Mouse (Mus musculus) CD4-positive, CD25-positive, alpha-beta regulatory T cell, adult 2 months (primary cell): ENCODE measurements around the gene Gm3646.
A peak's percentile ranks its signal among the peaks of the same experiment; 100 is the strongest.

Experiments used
- DNase-seq: peaks from one replicate; pipeline ENCODE4 v3.0.0-alpha.2; 2012; ENCODE audit warnings: low read depth, low spot score

Gm3646 gene

DNA sequence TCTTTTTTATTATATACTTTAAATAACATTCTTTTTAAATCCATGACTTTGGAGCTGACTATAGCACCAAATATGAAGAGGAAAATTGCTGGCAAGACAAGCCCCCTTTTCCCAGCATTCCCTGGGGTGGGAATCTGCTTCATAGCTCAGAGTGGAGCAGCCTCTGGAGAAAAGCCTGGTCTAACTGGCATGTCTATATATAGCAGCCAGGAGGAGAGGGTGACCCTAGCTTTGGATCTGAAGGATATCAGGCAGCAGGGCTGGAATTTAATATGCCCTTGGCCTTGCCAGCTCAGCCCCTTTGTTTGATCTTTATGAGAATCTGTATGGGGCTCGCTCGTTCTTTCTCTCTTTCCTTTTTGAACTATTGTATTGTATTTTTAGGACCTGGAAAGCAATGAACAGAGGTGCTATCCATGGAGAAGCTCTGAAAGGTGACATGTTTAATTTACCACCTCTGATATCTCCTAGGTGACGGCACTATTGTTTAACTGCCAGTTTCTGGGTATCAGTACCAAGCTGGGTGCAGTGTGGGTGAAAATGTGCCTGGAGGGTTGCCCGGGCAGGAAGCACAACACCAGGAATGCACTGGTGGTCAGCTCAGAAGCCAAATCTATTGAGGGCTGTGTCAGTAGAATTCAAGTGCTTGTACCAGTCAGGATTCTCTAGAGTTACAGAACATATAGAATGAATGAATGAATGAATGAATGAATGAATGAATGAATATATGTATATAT lies at the start of gene Gm3646:
Gene Gm3646 (minus strand): TSS at position 90 of the 737 bp plus-strand sequence.
- DNase-seq: no peak

DNA sequence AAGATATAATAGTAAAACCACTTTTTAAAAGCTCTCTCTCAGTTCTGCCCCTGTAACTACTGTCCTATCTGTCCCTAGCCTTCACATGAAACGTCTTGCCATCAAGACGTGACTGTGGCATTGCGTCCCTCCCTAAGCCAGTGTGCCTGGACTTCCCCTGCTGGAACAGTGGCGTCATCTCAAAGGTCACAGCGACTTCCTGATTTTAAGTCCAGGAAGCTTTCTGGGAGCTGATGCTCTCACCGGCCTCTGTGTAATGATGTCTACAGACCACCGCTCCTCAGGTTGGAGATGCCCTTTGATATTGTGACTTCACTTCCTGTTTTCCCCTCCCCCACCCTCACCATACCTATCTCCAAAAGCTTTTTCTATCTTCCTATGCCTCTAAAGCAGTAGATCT lies 41.9 kb upstream of the Gm3646 start:
- DNase-seq: peak; percentile 72

DNA sequence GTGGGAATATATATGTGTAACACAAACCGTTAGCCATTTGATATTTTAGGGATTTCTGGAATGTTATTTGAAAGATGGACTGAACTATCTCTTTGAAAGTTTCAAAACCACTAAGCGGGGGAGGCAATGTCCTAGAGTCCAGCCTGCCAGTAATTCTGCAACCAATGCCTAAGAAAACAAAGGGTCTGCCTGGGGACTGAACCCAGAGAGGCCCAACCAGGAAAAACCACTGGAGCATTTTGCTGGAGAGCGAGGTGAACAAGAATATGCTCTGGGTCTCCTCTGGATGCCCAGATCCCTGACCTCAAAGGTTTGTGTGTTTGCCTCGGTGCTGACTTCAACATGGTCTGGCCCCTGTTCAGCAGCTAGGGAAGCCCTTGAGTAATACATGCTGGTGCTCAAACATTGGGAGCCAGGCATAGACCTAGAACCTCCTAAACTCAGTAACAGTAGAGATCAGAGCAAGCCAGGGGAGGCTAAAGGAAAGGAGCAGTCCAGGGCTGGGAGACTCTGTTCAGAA lies 41.0 kb upstream of the Gm3646 start:
- DNase-seq: no peak

DNA sequence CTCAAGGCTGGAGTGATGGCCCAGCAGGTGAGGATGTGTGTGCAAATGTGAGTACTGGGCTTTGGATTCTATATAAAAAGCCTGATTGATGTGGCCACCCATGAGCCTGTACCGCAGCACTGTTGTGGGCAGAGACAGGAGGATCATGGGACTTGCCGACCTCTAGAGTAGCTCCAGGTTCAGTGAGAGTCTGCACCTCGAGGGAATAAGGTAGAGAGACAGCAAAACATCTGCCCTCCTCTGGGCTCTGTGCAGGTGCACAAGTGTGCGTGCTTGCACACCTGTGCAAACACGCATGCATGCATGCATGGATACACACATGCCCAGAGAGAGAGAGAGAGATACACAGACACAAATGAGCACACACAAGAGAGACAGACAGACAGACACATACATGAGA lies 38.2 kb upstream of the Gm3646 start:
- DNase-seq: peak; percentile 51

DNA sequence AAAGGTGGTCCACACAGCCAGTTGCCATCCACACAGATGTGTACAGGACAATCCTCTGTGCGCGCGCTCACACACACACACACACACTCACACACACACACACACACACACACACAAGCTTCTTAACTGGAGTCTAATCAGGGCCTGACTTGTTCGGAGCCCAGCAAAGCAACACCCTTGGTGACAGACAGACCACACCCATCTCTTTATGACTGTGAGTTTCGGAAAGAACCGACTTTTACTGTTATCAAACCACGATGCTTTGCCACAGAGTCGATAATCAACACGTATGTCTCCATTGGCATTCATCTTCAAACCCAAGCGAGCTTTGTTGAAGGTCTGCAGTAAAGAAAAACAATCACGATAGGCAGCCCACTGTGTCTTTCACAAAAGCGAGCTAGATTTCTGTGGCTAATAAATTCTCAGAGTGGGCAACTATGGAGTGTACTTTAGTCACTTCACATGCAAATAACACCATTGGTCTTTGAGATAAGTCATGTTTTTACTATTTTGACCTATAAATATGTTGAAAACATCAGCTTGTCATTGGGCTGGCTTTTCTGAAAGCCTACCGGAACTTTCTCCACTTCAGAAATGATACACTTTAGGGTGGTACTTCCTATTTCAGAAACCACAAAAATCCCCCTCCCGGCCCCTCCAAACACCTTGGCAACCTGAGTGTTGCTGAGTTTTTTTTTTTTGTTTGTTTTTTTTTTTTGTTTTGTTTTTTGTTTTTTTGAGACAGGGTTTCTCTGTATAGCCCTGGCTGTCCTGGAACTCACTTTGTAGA lies 37.3 kb upstream of the Gm3646 start:
- DNase-seq: peak; percentile 89

DNA sequence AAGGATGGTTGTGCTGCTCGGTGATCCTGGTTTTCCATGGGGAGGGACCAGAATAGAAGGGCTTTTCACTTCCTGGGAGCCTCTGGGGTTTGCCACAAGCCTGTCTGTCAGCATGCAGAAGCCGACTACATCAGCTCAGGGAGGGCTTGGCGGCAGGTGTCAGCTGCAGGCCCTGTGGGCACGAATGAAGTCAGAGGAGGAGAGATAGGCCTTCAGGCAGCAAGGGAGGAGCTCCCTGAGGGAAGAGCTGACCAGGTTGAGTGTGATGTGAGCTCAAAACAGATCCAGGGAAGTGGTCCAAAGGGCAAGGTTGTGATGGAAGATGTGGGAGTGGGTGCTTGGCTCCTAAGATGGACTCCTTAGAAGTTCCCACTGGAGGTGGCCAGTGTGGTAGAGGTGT lies 35.7 kb upstream of the Gm3646 start:
- DNase-seq: peak; percentile 26

DNA sequence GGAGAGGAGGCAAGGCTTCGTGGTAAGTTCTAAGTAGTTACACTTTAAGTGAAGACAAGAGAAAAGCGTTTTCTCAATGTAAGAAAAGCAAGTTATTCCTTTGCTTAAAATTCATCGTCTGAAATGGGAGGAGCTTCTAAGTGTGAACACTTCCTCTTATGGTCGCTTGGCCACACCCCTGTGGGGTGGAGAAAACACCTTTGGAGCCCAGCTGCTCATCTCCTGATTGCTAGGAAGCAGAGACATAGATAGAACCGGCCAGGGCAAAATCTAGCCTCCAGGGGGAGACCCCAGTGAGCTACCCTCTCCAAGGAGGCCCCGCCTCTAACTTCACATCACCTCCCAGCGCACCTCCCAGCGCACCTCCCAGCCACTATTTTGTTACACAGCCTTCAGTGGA lies 34.7 kb upstream of the Gm3646 start:
- DNase-seq: peak; percentile 42

DNA sequence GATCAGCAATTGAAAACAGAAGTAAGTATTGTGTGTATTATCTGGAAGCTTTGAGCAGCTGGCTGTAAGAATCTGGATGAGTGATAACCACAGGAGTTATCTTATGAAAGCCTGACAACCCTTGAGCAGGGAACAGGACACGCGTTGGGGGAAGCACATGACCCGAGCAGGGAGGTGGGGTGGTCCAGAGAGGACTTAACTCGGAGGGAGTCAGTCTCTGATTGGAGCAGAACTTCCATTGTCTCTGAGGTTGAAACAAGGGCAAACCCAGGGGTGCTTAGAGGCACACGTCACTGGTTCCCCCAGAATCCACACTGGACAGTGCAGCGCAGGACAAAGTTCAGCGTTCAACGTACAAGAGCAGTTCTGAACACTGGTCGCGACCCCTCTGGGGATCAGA lies 34.1 kb upstream of the Gm3646 start:
- no peak for DNase-seq

DNA sequence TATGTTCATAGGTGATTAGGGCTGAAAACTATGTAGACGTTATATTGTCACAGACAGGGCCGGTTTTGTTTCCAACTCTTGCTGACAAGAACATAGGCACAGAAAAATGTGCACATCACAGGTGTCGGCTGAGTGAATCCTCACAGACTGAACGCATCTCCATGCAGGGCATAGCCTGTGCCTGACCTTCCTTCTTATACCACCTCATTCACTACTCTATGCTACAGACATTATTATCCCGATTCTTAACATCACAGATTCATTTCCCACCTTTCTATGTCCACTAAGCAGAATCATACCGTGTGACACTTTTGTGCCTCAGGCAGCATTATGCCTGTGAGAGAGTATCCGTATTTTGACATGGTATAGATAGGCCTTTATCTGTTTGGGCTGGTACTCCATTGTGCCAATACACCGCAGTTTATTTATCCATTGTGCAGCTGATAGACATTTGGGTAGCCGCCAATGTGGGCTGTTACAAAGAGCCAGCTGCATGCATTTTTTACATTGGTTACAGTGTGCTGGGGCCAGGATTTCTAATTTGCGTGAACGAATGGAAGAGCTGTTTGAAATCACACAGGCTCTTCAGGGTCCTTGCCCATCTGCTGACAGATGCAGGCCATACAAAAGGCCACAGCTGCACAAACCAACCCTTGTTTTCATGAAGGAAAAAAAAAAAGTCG lies 33.5 kb upstream of the Gm3646 start:
- no peak for DNase-seq

DNA sequence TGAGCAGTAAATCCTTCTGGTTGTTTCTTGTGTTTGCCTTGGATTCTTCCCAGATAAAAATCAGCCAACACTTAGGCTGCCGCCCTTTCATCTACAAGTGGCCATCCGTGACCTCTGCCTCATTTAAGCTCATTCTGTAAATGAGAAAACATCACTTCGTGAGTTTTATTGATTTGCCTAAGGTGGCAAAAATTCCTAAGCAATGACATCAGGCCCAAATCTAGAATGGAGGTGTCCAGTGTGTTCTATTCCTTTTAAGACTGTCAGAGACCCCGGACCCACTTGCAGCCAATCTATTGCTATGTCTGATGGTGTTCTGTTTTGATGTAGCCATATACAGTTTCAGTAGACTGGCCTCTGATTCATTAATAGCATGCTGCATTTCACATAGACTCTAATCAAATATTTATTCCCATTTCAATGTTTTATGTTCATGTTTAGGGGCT lies 26.5 kb upstream of the Gm3646 start:
- no peak for DNase-seq

DNA sequence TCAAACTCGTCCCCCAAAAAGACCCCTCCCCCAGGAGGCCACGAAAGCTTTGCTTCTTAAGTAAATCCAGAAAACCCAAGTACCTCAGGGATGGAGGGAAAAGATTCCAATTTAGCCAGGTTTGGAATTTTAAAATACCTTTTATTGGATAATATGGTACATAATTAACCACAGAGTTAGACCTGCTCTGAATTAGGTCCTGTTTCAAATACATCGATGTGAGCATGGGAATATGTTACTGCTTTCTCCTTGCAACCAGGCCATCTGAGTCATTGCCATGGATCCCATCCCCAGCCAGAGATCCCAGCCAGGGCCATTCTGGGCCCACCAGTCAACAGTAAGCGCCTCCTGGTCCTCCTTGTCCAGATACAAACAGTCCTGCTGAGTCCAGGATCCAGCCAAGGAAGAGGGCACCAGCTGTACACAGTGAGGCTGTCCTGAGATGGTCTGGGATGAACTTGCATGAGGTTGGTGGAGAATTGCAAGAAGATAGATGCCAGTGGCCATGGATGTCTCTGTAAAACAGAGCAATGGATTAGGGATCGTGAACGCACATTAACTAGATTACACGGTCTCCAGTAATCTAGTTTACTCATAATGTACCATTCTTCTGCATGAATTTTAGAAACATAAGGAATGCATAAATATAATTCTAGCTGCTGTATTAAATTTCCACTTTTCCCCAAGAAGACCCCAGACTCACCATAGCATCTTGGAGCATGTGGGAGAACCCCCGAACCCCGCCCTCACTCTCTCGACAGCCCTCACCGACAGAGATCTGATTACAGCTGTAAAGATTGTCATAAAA lies 25.9 kb upstream of the Gm3646 start:
- DNase-seq: no peak

DNA sequence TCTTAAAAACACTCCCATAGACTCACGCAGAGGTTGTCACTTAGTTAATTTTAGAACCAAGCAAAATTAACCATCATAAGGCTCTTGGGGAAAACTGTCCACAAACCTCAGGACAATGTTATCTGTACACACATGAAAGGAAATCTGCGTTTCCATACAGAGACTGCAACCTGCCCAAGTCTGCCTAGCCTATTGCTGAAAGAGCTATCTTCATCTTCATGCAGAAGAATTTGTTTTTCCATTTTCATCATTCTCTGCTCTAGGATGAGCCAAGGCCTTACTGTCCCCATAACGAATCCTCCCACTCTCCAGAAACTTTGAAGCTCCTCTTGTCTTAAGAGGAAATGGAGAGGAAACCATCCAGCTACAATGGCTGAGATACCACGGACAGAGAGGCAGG lies 19.8 kb upstream of the Gm3646 start:
- DNase-seq: no peak

DNA sequence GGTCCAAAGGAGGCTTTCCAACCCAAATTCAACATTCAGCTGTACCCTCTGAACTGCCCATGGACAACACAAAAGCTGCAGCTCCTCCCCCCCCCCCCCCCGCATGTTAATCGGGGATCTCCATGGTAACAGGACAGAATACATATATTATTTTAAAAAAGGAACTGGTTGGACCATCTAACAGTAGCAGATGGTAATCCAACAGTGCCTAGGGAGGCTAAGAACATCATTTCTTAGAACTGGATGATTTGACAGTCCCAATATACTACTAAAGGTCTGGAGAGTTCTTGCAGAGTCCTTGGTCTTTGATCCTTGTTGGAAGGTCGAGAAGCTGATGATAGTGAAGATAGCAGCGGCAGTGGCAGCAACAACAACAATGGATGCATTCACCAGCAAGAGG lies 19.1 kb upstream of the Gm3646 start:
- DNase-seq: no peak

DNA sequence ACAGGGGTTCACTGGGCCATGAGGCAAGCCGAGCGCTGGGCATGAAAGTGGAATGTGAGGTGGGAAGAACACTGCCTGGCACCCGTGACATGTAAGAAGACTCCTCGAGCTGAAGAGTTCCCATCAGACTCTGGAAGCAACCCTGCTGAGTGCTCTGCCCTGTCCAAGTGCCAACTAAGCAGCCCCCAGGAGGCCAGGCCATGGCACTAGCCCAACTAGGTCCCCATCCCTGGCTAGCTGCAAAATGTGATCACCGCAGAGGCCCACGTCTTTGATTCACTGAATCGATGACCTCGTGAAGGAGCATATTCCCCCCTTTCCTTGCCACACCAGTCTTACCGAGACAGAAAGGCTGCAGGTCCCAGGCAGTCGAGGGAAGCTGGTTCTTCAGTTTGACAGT lies 14.5 kb upstream of the Gm3646 start:
- DNase-seq: no peak

DNA sequence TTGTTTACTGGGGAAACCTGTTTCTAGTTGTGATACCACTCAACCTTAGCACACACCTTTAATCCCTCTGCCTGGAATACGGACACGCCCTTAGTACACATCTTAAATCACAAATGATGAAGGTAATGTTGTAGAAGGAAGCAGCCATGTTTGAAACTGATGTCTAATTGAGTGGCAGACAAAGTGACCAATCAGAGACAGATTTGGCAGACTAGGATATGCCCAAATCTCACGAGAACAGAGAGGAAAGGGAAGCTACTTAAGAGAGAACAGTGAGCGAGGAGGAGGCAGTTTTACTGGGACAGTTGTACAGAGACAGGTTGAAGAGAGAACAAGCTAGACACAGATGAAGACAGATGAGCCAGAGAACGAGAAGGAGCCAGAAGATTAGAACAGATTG lies 10.6 kb upstream of the Gm3646 start:
- no peak for DNase-seq

DNA sequence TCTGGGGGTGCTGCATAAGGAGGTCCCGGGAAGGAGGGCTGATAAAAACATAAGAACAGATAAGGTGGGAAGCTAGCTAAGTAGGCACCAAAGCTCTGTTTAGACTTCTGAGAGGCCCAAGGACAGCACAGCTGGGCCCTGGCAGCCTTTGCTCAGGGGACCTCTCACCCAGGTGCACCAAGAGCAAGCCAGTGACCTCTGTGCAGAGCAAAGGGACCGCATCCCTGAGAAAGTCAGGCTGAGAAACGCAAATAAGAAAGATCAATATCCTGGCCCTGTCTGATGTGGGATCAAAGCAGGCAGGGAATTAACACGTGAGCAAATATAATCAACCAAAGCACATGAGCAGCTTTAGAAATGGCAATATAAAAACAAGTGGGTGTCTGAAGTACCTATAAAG lies 7.9 kb upstream of the Gm3646 start:
- no peak for DNase-seq

DNA sequence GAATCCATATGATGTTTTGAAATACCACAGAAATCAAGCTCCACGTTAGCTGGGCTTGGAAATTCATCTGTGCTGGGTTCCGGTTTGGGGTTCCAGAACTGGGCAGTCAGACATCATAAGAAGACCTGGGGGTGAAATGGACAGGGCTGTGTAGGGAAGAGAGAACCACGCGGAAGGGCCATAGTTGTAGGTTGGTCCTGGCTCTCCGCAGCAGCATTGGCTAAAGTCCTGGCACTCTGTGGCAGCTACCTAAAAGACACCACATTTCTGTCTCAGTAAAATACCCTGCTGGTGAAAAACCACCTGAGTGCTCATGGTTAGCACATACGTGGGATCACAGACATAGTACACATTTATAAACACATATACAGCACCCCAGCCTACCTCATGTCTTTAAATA lies 343 bp downstream of the Gm3646 start:
- no peak for DNase-seq

DNA sequence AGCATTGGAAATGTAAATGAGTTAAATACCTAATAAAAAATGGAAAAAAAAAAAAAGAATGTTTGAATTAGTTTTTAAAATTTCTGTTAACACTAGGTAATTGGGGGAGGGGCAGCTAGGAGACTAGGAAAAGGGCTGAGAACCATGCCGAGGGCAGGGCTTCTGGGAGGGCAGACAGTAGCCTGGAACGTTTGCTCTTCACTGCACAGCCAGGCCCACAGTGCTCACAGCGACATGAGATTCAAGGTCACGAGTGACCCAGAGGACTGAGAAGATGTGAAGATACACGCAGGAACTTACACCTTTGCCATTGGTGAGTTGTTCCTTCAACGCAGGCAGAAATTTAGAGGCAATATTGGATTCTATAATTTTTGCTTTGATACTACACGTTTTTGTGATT lies 2.2 kb downstream of the Gm3646 start:
- no peak for DNase-seq

DNA sequence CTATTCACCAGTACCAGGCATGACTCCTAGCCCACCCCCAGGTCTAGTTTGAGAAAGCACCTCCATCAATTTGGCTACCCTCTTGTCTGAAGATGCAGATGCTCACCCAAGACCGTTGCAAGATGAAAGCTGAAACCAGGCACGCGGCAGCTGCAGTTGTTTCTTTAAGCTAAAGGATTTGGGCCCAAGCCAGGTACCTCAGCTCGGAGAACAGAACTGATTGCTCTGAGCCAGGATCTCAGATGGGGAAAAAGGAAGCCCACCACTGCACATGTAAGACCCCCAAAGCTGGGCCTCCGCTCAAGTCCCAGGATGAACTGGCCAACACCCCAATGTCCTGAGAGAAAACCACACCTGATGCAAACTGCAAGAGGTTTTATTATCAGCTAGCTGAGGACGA lies 7.6 kb downstream of the Gm3646 start:
- DNase-seq: no peak

DNA sequence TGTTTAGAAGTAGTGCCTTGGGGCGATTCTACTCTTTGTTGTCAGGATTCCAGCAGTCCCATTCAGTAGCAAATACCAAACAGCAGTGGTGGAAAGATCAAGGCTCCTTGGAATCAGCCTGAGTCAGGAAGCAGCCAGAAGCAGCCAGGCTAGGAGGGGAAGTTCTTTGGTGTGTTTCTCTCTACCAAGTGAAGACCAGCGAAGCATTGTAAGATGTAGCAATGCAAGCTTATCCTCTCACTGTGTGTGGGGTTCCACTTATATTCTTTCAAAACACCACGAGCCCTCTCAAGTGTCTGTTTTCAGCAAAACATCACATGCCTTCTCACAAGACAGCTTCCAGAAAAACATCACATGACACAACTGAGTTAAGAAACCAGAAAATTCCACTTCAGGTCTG lies 8.4 kb downstream of the Gm3646 start:
- no peak for DNase-seq

DNA sequence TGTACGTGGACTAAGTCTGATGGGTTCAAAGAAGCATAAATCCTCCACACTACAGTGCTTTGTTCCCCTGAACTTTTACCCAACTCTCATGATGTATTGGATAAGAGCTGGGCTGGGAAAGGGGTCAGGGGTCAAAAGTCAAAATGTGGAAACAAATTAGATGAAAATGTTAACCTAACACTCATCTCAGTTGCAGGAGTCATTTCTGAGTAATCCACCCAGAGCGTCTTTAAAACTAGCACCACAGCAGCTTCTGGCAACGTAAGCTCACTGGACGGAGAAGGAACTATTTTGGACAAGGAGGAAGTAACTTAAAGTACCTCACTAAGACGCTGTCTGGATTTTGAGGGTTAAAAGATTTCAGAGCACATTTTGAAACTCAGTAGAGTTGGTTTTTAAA lies 20.5 kb downstream of the Gm3646 start:
- no peak for DNase-seq

DNA sequence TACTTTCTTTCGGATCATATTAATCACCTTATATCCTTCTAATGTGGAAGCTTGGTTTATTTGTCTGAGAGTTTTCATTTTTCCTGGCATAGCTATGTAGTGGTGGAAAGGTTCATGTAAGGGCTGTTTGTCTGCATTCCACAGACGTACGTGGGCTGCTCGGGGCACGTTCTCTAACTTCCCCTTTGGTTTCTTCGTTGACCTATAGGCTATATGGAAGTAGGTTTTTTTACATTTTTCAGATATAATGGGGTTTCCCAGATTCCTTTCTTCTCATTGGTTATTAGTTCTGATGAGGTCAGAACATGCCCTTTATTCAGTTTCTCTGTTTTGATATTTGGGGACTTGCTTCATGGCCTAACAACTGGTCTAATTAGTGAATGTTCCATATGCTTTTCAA lies 23.3 kb downstream of the Gm3646 start:
- no peak for DNase-seq
